Mouse (Mus musculus): ENCODE measurements around the gene Kcnv2. TPM values are rescaled to one million over a fixed set of nuclear protein-coding genes. Genes with fewer than 3 reads are reported as not detected.

Gene Kcnv2
- total and polyA plus RNA-seq, 3 experiments, result not detected

DNA sequence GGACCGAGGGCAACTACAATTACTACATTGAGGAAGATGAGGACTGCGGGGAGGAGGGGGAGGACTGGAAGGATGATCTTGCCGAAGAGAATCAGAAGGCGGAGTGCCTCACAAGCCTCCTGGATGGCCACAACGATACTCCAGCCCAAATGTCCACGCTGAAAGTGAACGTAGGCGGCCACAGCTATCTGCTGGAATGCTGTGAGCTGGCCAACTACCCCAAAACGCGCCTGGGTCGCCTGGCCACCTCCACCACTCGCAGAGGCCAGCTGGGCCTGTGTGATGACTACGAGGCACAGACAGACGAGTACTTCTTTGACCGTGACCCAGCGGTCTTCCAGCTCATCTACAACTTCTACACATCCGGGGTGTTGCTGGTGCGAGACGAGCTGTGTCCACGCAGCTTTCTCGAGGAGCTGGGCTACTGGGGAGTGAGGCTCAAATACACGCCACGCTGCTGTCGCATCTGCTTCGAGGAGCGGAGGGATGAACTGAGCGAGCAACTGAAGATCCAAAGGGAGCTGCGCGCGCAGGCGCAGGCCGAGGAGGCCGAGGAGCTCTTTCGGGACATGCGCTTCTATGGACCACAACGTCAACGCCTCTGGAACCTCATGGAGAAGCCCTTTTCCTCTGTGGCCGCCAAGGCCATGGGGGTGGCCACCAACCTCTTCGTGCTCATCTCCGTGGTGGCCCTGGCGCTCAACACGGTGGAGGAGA, 681 bp downstream of the Kcnv2 start:
- Histone ChIP-seq H3K27me3 (ENCODE audit: control insufficient read depth in 1 of 2, insufficient read depth in 2 of 2, low read length in 2 of 2) (no peaks in the 10 kb centered on the region), H3K9ac (ENCODE audit: control insufficient read depth, low read depth, low read length, poor library complexity, severe bottlenecking) (no peak overlapping the region), H3K79me2 (ENCODE audit: control insufficient read depth, insufficient read depth, low read length, poor library complexity) (no peaks in the 10 kb centered on the region), H3K36me3 (ENCODE audit: control insufficient read depth in 1 of 2, insufficient read depth in 2 of 2, low read length in 2 of 2) (no peaks in the 10 kb centered on the region), H3K27ac (ENCODE audit: control insufficient read depth, low read depth, low read length) (no peak overlapping the region), H3K4me3 (ENCODE audit: control insufficient read depth in 1 of 2, insufficient read depth in 1 of 2, low read depth in 2 of 2, low read length in 2 of 2) (no peak overlapping the region), H3K4me1 (ENCODE audit: control insufficient read depth in 1 of 2, insufficient read depth in 2 of 2, low read length in 2 of 2) (no peaks in the 10 kb centered on the region), H3K9me3 (replicated peaks; ENCODE audit: insufficient read depth, low read length) (no peaks in the 10 kb centered on the region)
- TF ChIP-seq GATA1 (IDR thresholded peaks at IDR 0.05; ENCODE audit: low read depth, low read length) (no peak), TAL1 (IDR thresholded peaks at IDR 0.05; ENCODE audit: low read length) (no peak), POLR2A (IDR thresholded peaks at IDR 0.05; ENCODE audit: control insufficient read depth in 1 of 2, insufficient read depth in 1 of 2, low read depth in 1 of 2, low read length in 2 of 2, poor library complexity in 1 of 2) (no peak)
- DNase-seq (ENCODE audit: low read depth, low spot score), result no peak

DNA sequence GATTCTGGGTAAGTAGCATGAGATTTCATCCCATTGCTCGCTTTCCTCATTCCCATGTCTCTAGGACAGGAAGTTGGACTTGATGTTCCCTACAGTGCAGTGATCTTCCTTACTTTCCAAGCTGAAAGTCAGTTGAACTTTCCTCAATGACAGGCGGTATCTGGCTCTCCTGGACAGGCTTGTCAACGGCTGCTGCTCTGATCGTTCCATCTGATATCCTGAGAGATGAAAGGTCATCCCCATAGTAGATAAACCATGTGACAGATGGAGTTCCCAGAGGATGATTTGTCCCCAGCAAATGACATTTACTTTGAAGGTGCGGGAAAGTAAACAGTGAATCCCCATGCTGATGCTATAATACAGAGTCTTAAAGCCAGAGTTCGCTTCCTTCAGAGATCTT, 3.2 kb downstream of the Kcnv2 start:
- Histone ChIP-seq H3K4me1 (ENCODE audit: control insufficient read depth in 1 of 2, insufficient read depth in 2 of 2, low read length in 2 of 2) (no peaks in the 10 kb centered on the region), H3K27me3 (ENCODE audit: control insufficient read depth in 1 of 2, insufficient read depth in 2 of 2, low read length in 2 of 2) (no peaks in the 10 kb centered on the region), H3K9ac (ENCODE audit: control insufficient read depth, low read depth, low read length, poor library complexity, severe bottlenecking) (no peak overlapping the region), H3K36me3 (ENCODE audit: control insufficient read depth in 1 of 2, insufficient read depth in 2 of 2, low read length in 2 of 2) (no peaks in the 10 kb centered on the region), H3K9me3 (replicated peaks; ENCODE audit: insufficient read depth, low read length) (no peaks in the 10 kb centered on the region), H3K79me2 (ENCODE audit: control insufficient read depth, insufficient read depth, low read length, poor library complexity) (no peaks in the 10 kb centered on the region), H3K4me3 (ENCODE audit: control insufficient read depth in 1 of 2, insufficient read depth in 1 of 2, low read depth in 2 of 2, low read length in 2 of 2) (no peak overlapping the region), H3K27ac (ENCODE audit: control insufficient read depth, low read depth, low read length) (no peak overlapping the region)
- TF ChIP-seq EP300 (IDR thresholded peaks at IDR 0.05; ENCODE audit: low read depth in 1 of 2, low read length in 2 of 2), result no peak
- TF ChIP-seq POLR2AphosphoS5 (IDR thresholded peaks at IDR 0.05; ENCODE audit: borderline replicate concordance, low read depth, low read length), result no peak
- no peak for TF ChIP-seq HCFC1 (IDR thresholded peaks at IDR 0.05; ENCODE audit: low read depth, low read length)
- no peak for TF ChIP-seq ELF1 (IDR thresholded peaks at IDR 0.05; ENCODE audit: low read depth, low read length)
- no peak for TF ChIP-seq TBP (IDR thresholded peaks at IDR 0.05; ENCODE audit: low read depth, low read length)
- no peak for TF ChIP-seq MYB (IDR thresholded peaks at IDR 0.05; ENCODE audit: low read depth, low read length)
- TF ChIP-seq MXI1 (IDR thresholded peaks at IDR 0.05; ENCODE audit: low read depth, low read length), result no peak
- no peak for TF ChIP-seq TCF12 (IDR thresholded peaks at IDR 0.05; ENCODE audit: low read depth, low read length)
- no peak for TF ChIP-seq NRF1 (IDR thresholded peaks at IDR 0.05; ENCODE audit: insufficient read depth, low read depth, low read length, poor library complexity, severe bottlenecking)
- TF ChIP-seq SMC3 (IDR thresholded peaks at IDR 0.05; ENCODE audit: low read depth, low read length), result no peak
- no peak for TF ChIP-seq GATA1 (IDR thresholded peaks at IDR 0.05; ENCODE audit: low read depth, low read length)
- no peak for TF ChIP-seq SIN3A (IDR thresholded peaks at IDR 0.05; ENCODE audit: low read length)
- TF ChIP-seq ZMIZ1 (IDR thresholded peaks at IDR 0.05; ENCODE audit: low read depth, low read length), result no peak
- no peak for TF ChIP-seq KAT2A (conservative IDR thresholded peaks at IDR 0.05; ENCODE audit: low read depth, low read length)
- no peak for TF ChIP-seq ZKSCAN1 (IDR thresholded peaks at IDR 0.05; ENCODE audit: low read depth, low read length)
- TF ChIP-seq POLR2A (IDR thresholded peaks at IDR 0.05; ENCODE audit: control insufficient read depth in 1 of 2, insufficient read depth in 1 of 2, low read depth in 1 of 2, low read length in 2 of 2, poor library complexity in 1 of 2), result no peak
- no peak for TF ChIP-seq CHD2 (IDR thresholded peaks at IDR 0.05; ENCODE audit: low read length)
- TF ChIP-seq MAX (IDR thresholded peaks at IDR 0.05; ENCODE audit: low read length), result no peak
- TF ChIP-seq JUND (IDR thresholded peaks at IDR 0.05; ENCODE audit: low read depth, low read length), result no peak
- no peak for TF ChIP-seq MAZ (IDR thresholded peaks at IDR 0.05; ENCODE audit: low read depth, low read length)
- no peak for DNase-seq (ENCODE audit: low read depth, low spot score)
